Mouse (Mus musculus): ENCODE measurements around the gene Tmigd3. TPM values are rescaled to one million over a fixed set of nuclear protein-coding genes. Genes with fewer than 3 reads are reported as not detected.

Tmigd3 gene
- polyA plus RNA-seq, 1 experiment, result not detected

- Histone ChIP-seq H3K36me3 (ENCODE audit: control insufficient read depth, insufficient read depth) (peaks cover 80% of the 10 kb centered on the region), H3ac (ENCODE audit: control insufficient read depth, insufficient read length, low read depth) (peak overlapping the region; percentile 100), H3K4me3 (ENCODE audit: insufficient read depth, poor library complexity, severe bottlenecking) (peak overlapping the region; percentile 99), H3K79me2 (ENCODE audit: control insufficient read depth, insufficient read depth) (peaks cover 97% of the 10 kb centered on the region), H3K79me3 (ENCODE audit: low read depth) (peaks cover 65% of the 10 kb centered on the region), H3K27me3 (ENCODE audit: control insufficient read depth, insufficient read depth, insufficient read length) (no peaks in the 10 kb centered on the region)
- TF ChIP-seq MYOD1 (IDR thresholded peaks at IDR 0.05; ENCODE audit: control insufficient read depth, insufficient read length, low read depth) (no peak), CTCF (IDR thresholded peaks at IDR 0.05; ENCODE audit: control insufficient read depth, insufficient read depth, insufficient read length) (no peak), MAX (IDR thresholded peaks at IDR 0.05) (no peak), FOSL1 (IDR thresholded peaks at IDR 0.05; ENCODE audit: insufficient read depth, low read length, poor library complexity, severe bottlenecking) (no peak), MYOG (IDR thresholded peaks at IDR 0.05; ENCODE audit: control insufficient read depth, extremely low read depth, insufficient read length) (no peak), USF1 (IDR thresholded peaks at IDR 0.05; ENCODE audit: low read depth) (no peak), CEBPB (IDR thresholded peaks at IDR 0.05; ENCODE audit: low read depth) (no peak)
These were observed 88.9 kb downstream of the Tmigd3 start for GRCm38 (mm10) chr3:105959585-105959984.

DNA sequence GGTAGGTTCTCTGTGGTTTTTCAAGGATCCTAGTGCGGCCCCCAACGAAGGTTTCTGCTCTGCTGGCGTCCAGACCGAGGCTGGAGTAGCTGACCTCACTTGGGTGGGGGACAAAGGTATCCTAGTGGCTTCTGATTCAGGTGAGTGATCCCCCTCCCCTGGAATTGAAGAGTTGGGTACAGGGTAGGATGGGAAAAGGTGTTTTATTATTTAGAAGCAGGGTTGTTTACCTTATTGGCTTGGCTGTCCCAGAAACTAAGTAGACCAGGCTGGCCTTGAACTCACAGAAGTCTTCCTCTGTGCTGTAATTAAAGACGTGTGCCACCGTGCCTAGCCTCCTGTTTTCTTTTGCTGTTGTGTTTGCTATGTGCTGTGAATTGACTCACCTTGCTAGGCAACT lies 89.3 kb downstream of the Tmigd3 start, which contains the start of gene Atp5f1:
TSS of gene Atp5f1 (minus strand) at position 101 of the 400 bp plus-strand sequence.
- Histone ChIP-seq H3K79me3 (ENCODE audit: low read depth) (peaks cover 65% of the 10 kb centered on the region), H3K36me3 (ENCODE audit: control insufficient read depth, insufficient read depth) (peaks cover 80% of the 10 kb centered on the region), H3K27me3 (ENCODE audit: control insufficient read depth, insufficient read depth, insufficient read length) (no peaks in the 10 kb centered on the region), H3ac (ENCODE audit: control insufficient read depth, insufficient read length, low read depth) (peak within 1 kb of the TSS; percentile 100), H3K4me3 (ENCODE audit: insufficient read depth, poor library complexity, severe bottlenecking) (peak within 1 kb of the TSS; percentile 99), H3K79me2 (ENCODE audit: control insufficient read depth, insufficient read depth) (peaks cover 95% of the 10 kb centered on the region)
- TF ChIP-seq MAX (IDR thresholded peaks at IDR 0.05) (no peak), MYOG (IDR thresholded peaks at IDR 0.05; ENCODE audit: control insufficient read depth, extremely low read depth, insufficient read length) (no peak), FOSL1 (IDR thresholded peaks at IDR 0.05; ENCODE audit: insufficient read depth, low read length, poor library complexity, severe bottlenecking) (no peak), CTCF (IDR thresholded peaks at IDR 0.05; ENCODE audit: control insufficient read depth, insufficient read depth, insufficient read length) (no peak), USF1 (IDR thresholded peaks at IDR 0.05; ENCODE audit: low read depth) (no peak), MYOD1 (IDR thresholded peaks at IDR 0.05; ENCODE audit: control insufficient read depth, insufficient read length, low read depth) (no peak), CEBPB (IDR thresholded peaks at IDR 0.05; ENCODE audit: low read depth) (no peak)

DNA sequence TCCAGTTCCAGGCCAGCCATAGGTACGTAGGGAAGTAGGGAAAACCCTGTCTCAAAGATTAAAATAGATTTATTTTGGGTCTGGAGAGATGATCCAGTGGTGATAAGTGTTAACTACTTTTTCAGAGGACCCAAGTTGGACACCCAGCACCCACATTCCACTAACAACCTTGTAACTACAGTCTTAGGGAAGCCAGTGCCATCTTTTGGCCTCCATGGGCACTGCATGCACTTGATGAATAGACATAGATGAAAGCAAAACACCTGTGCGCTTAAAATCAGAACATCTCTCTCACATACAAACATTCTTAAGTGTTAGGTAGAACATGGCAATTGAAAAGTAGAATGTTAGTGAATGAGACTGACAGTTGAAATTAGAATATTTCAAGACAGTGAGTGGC lies 90.0 kb downstream of the Tmigd3 start:
- Histone ChIP-seq H3K36me3 (ENCODE audit: control insufficient read depth, insufficient read depth) (peaks cover 80% of the 10 kb centered on the region), H3ac (ENCODE audit: control insufficient read depth, insufficient read length, low read depth) (no peak overlapping the region), H3K79me2 (ENCODE audit: control insufficient read depth, insufficient read depth) (peaks cover 90% of the 10 kb centered on the region), H3K79me3 (ENCODE audit: low read depth) (peaks cover 65% of the 10 kb centered on the region), H3K27me3 (ENCODE audit: control insufficient read depth, insufficient read depth, insufficient read length) (no peaks in the 10 kb centered on the region), H3K4me3 (ENCODE audit: insufficient read depth, poor library complexity, severe bottlenecking) (no peak overlapping the region)
- TF ChIP-seq USF1 (IDR thresholded peaks at IDR 0.05; ENCODE audit: low read depth) (no peak), MYOD1 (IDR thresholded peaks at IDR 0.05; ENCODE audit: control insufficient read depth, insufficient read length, low read depth) (no peak), CEBPB (IDR thresholded peaks at IDR 0.05; ENCODE audit: low read depth) (no peak), CTCF (IDR thresholded peaks at IDR 0.05; ENCODE audit: control insufficient read depth, insufficient read depth, insufficient read length) (no peak), FOSL1 (IDR thresholded peaks at IDR 0.05; ENCODE audit: insufficient read depth, low read length, poor library complexity, severe bottlenecking) (no peak), MYOG (IDR thresholded peaks at IDR 0.05; ENCODE audit: control insufficient read depth, extremely low read depth, insufficient read length) (no peak), MAX (IDR thresholded peaks at IDR 0.05) (no peak)

DNA sequence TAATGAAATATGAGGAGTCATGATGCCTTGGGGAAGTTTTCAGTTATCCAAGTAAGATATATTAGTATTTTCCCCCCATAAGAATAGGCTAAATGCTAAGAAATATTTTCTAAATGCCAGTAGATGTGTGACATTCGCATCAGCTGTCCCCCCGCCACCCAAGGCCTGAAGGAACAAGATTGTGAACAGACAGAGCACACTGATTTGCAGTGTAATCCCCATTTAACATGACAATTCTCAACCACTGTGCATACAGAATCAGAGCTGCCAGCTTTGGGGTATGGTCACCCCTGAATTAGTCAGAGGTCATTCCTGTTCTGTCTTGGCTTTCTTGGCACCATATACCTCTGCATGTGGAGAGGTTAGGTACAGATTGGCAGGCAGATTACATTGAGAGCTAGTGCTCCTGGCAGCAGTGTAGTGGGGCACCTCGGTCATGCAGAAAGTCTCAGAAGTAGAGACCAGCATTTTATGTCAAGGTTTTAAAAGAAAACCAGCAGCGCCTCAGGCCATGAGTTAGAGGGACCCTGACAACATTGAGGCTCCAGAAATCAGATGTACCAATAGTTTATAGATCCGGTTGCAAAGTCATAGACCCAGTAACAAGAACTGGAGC lies 101.2 kb downstream of the Tmigd3 start:
- no peaks in the 10 kb centered on the region for H3K27me3 ChIP-seq (ENCODE audit: control insufficient read depth, insufficient read depth, insufficient read length)
- H3K79me3 ChIP-seq (ENCODE audit: low read depth), result no peaks in the 10 kb centered on the region
- H3K4me3 ChIP-seq (ENCODE audit: insufficient read depth, poor library complexity, severe bottlenecking), result no peak overlapping the region
- TF ChIP-seq CEBPB (IDR thresholded peaks at IDR 0.05; ENCODE audit: low read depth), result no peak
- no peak for TF ChIP-seq FOSL1 (IDR thresholded peaks at IDR 0.05; ENCODE audit: insufficient read depth, low read length, poor library complexity, severe bottlenecking)
- no peak for TF ChIP-seq USF1 (IDR thresholded peaks at IDR 0.05; ENCODE audit: low read depth)
- TF ChIP-seq CTCF (IDR thresholded peaks at IDR 0.05; ENCODE audit: control insufficient read depth, insufficient read depth, insufficient read length), result no peak
- no peak for TF ChIP-seq MYOD1 (IDR thresholded peaks at IDR 0.05; ENCODE audit: control insufficient read depth, insufficient read length, low read depth)
- TF ChIP-seq MYOG (IDR thresholded peaks at IDR 0.05; ENCODE audit: control insufficient read depth, extremely low read depth, insufficient read length), result no peak
- no peak for TF ChIP-seq MAX (IDR thresholded peaks at IDR 0.05)
- no peak overlapping the region for H3ac ChIP-seq (ENCODE audit: control insufficient read depth, insufficient read length, low read depth)
- H3K79me2 ChIP-seq (ENCODE audit: control insufficient read depth, insufficient read depth), result no peaks in the 10 kb centered on the region
- H3K36me3 ChIP-seq (ENCODE audit: control insufficient read depth, insufficient read depth), result peaks cover 37% of the 10 kb centered on the region

GRCm38 (mm10) chr3:105973411-105973810 lies 102.7 kb downstream of the Tmigd3 start, which contains the start of gene Ovgp1:
TSS of gene Ovgp1 (plus strand) at chr3:105973711.
- no peaks in the 10 kb centered on the region for H3K27me3 ChIP-seq (ENCODE audit: control insufficient read depth, insufficient read depth, insufficient read length)
- no peaks in the 10 kb centered on the region for H3K79me3 ChIP-seq (ENCODE audit: low read depth)
- no peaks in the 10 kb centered on the region for H3K79me2 ChIP-seq (ENCODE audit: control insufficient read depth, insufficient read depth)
- TF ChIP-seq CTCF (IDR thresholded peaks at IDR 0.05; ENCODE audit: control insufficient read depth, insufficient read depth, insufficient read length), result no peak
- TF ChIP-seq FOSL1 (IDR thresholded peaks at IDR 0.05; ENCODE audit: insufficient read depth, low read length, poor library complexity, severe bottlenecking), result no peak
- no peak within 1 kb of the TSS for H3K4me3 ChIP-seq (ENCODE audit: insufficient read depth, poor library complexity, severe bottlenecking)
- no peak within 1 kb of the TSS for H3ac ChIP-seq (ENCODE audit: control insufficient read depth, insufficient read length, low read depth)
- H3K36me3 ChIP-seq (ENCODE audit: control insufficient read depth, insufficient read depth), result peaks cover 22% of the 10 kb centered on the region

Other genes starting within 250 kb of the Tmigd3 start
- 15.7 TPM for gene Ddx20, start 183.3 kb upstream of the Tmigd3 start, polyA plus RNA-seq (2012; fragmentation: generic; extraction: Trizol)
- 6.3 TPM for gene Inka2, start 166.3 kb upstream of the Tmigd3 start, polyA plus RNA-seq (2012; fragmentation: generic; extraction: Trizol)
- 15.1 TPM for gene Rap1a, start 69.6 kb upstream of the Tmigd3 start, polyA plus RNA-seq (2012; fragmentation: generic; extraction: Trizol)
- not detected for gene Adora3, start within 50 bp of the Tmigd3 start, polyA plus RNA-seq (2012; fragmentation: generic; extraction: Trizol)
- gene I830077J02Rik, start 61.8 kb downstream of the Tmigd3 start, polyA plus RNA-seq (2012; fragmentation: generic; extraction: Trizol), result 0.06 TPM
- gene Wdr77, start 88.5 kb downstream of the Tmigd3 start, polyA plus RNA-seq (2012; fragmentation: generic; extraction: Trizol), result 90.2 TPM
- gene Atp5f1, start 89.2 kb downstream of the Tmigd3 start, polyA plus RNA-seq (2012; fragmentation: generic; extraction: Trizol), result 243 TPM
- 0.25 TPM for gene Ovgp1, start 102.8 kb downstream of the Tmigd3 start, polyA plus RNA-seq (2012; fragmentation: generic; extraction: Trizol)
- gene Pifo, start 143.7 kb downstream of the Tmigd3 start, polyA plus RNA-seq (2012; fragmentation: generic; extraction: Trizol), result not detected
- gene Chil5, start 161.9 kb downstream of the Tmigd3 start, polyA plus RNA-seq (2012; fragmentation: generic; extraction: Trizol), result not detected
- not detected for gene Chia1, start 242.3 kb downstream of the Tmigd3 start, polyA plus RNA-seq (2012; fragmentation: generic; extraction: Trizol)